Mouse (Mus musculus) ES-Bruce4 (cell line): ENCODE results near the gene Hrh1. TPM values are rescaled to one million over a fixed set of nuclear protein-coding genes. Genes with fewer than 3 reads are reported as not detected.

Experiments used
- polyA plus RNA-seq: library from polyadenylated mRNA; stranded (reverse); fragments of >200 nt; gene quantifications from 2 replicates; pipeline ENCODE4 v1.2.4, GENCODE M21; 2011; ENCODE audit warnings: low read depth; ENCODE audit not compliant: missing spikeins, insufficient read depth, insufficient read length

Gene Hrh1
- polyA plus RNA-seq, 1 experiment: 1.8 TPM

Other genes starting within 250 kb of the Hrh1 start
- gene Slc6a1, start 115.3 kb upstream of the Hrh1 start, polyA plus RNA-seq: 0.27 and 0.67 TPM in 2 replicates
- gene Atg7, start 245.2 kb downstream of the Hrh1 start, polyA plus RNA-seq: 18.0 and 21.2 TPM in 2 replicates